Mouse (Mus musculus) frontal cortex, postnatal 25 days (tissue): ENCODE measurements around the gene Zfp346.
"Not testable (repeated sequence)": the region's sequence is repeated elsewhere in the genome, so short reads cannot be mapped to it uniquely, and the experiment has no call there.

Source experiments
- DNase-seq, 2 experiments: peaks; one replicate each; pipeline ENCODE4 v3.0.0; 2022; ENCODE audit warnings: low spot score in 2 of 2

Zfp346 gene

GRCm38 (mm10) chr13:55105045-55105952 lies at the start of gene Zfp346:
Gene Zfp346, plus strand, starts transcription at chr13:55105311.
- peak; percentile 90 to 95 for DNase-seq

- no peak for DNase-seq
These were observed 47.1 kb upstream of the Zfp346 start for GRCm38 (mm10) chr13:55058042-55058441.

- no peak for DNase-seq
These were observed 41.8 kb upstream of the Zfp346 start for GRCm38 (mm10) chr13:55063276-55063675.

GRCm38 (mm10) chr13:55069719-55070118 lies 35.4 kb upstream of the Zfp346 start:
- DNase-seq, result no peak

- DNase-seq, result no peak
These were observed 33.8 kb upstream of the Zfp346 start for GRCm38 (mm10) chr13:55071322-55071721.

- no peak for DNase-seq
These were observed 29.5 kb upstream of the Zfp346 start for GRCm38 (mm10) chr13:55075597-55075996.

GRCm38 (mm10) chr13:55092588-55092987 lies 12.5 kb upstream of the Zfp346 start:
- no peak for DNase-seq

- not testable (repeated sequence) for DNase-seq
These were observed 7.3 kb upstream of the Zfp346 start for GRCm38 (mm10) chr13:55097841-55098240.

GRCm38 (mm10) chr13:55099066-55099725 lies 5.9 kb upstream of the Zfp346 start:
- DNase-seq, result peak in 1 of 2 experiments; percentile 9

GRCm38 (mm10) chr13:55099726-55100478 lies 5.2 kb upstream of the Zfp346 start, which contains the start of gene Uimc1:
Gene Uimc1, minus strand, starts transcription at chr13:55100300.
- DNase-seq, result peak; percentile 57 to 68

GRCm38 (mm10) chr13:55101627-55102026 lies 3.5 kb upstream of the Zfp346 start:
- no peak for DNase-seq

GRCm38 (mm10) chr13:55102366-55102765 lies 2.7 kb upstream of the Zfp346 start:
- no peak for DNase-seq

- no peak for DNase-seq
These were observed 1.8 kb upstream of the Zfp346 start for GRCm38 (mm10) chr13:55103351-55103750.

- DNase-seq, result no peak
These were observed 1.0 kb downstream of the Zfp346 start for GRCm38 (mm10) chr13:55105953-55106691.

- DNase-seq, result no peak
These were observed 2.0 kb downstream of the Zfp346 start for GRCm38 (mm10) chr13:55107116-55107515.

- DNase-seq, result no peak
These were observed 2.6 kb downstream of the Zfp346 start for GRCm38 (mm10) chr13:55107694-55108093.

GRCm38 (mm10) chr13:55114375-55114774 lies 9.3 kb downstream of the Zfp346 start:
- no peak for DNase-seq

GRCm38 (mm10) chr13:55124903-55125302 lies 19.8 kb downstream of the Zfp346 start:
- no peak for DNase-seq

- no peak for DNase-seq
These were observed 28.3 kb downstream of the Zfp346 start, which contains the start of gene Gm17617 for GRCm38 (mm10) chr13:55133448-55133847. Gene Gm17617, minus strand, starts transcription at chr13:55133548.

GRCm38 (mm10) chr13:55135382-55135781 lies 30.3 kb downstream of the Zfp346 start:
- DNase-seq, result no peak

GRCm38 (mm10) chr13:55140271-55140670 lies 35.2 kb downstream of the Zfp346 start:
- DNase-seq, result no peak
